Mouse (Mus musculus): ENCODE measurements around the gene Klb.

DNA sequence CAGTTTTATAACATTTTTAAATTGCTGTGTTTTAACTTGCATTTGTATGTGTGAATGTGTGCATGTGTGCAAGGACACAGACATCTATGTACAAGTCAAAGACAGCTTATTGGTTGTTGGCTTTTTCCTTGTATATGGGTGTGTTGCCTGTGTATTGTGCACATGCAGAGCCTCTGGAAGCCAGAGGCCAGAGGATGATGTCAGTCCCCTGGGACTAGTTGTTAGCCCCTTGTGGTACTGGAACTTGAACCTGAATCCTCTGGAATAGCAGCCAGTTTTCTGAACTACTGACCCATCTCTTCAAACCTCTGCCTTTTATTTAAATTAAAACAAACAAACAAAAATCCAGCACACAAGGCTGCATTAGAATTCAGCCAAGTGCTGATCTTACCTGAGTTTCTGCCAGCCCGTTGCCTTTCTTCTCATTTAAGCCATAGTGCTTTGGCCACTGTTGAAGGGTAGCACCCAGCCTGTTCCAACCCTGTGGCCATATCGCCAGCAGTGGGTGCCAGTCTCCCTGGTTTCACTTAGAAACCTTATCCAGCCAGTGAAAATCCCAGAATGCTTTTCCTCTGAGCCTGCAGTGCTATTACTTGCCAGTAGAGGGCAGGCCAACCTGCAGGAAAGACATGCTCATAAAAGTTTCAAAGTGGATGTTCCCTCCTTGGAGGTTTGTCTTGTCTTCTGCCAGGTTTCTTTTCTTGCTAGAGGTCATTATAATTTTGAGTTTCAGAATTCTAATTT is 53.3 kb downstream of the Klb start:
- TF ChIP-seq CEBPB (IDR thresholded peaks at IDR 0.05; ENCODE audit: low read depth) (no peak), CTCF (IDR thresholded peaks at IDR 0.05; ENCODE audit: control insufficient read depth, insufficient read depth, insufficient read length) (peak; percentile 54), MYOD1 (IDR thresholded peaks at IDR 0.05; ENCODE audit: control insufficient read depth, insufficient read length, low read depth) (no peak)

Measured in C2C12 (cell line).